Mouse (Mus musculus) bone marrow, adult 2 months (tissue): Measurements from ENCODE around the gene E330009J07Rik. TPM values are rescaled to one million over a fixed set of nuclear protein-coding genes. Genes with fewer than 3 reads are reported as not detected.
A peak's percentile ranks its signal among the peaks of the same experiment; 100 is the strongest.

Experiments
- H3K27ac ChIP-seq: fragments of 200-500 bp; 2 replicates; pipeline ENCODE4 v1.5.1; 2012; ENCODE audit warnings: low read depth, mild to moderate bottlenecking, control low read depth, inconsistent platforms, low read length; ENCODE audit not compliant: control insufficient read depth, poor library complexity, insufficient read depth
- H3K4me1 ChIP-seq: fragments of 200-500 bp; 2 replicates; pipeline ENCODE4 v1.6.1; 2011; ENCODE audit warnings: low read length; ENCODE audit not compliant: control insufficient read depth, insufficient read depth
- H3K4me3 ChIP-seq: fragments of 200-500 bp; replicated peaks from 2 replicates; pipeline ENCODE3; 2011; ENCODE audit warnings: mild to moderate bottlenecking, low read depth, low read length, control low read depth; ENCODE audit not compliant: control insufficient read depth
- CTCF ChIP-seq: fragments of 200-500 bp; IDR thresholded peaks from 2 replicates; pipeline ENCODE4 v1.5.1; 2011; ENCODE audit warnings: low read length, control low read depth; ENCODE audit not compliant: control insufficient read depth, insufficient read depth
- POLR2A ChIP-seq: fragments of 200-500 bp; IDR thresholded peaks from 2 replicates; pipeline ENCODE4 v1.6.1; 2011; ENCODE audit warnings: low read depth, mild to moderate bottlenecking, control low read depth, low read length, borderline replicate concordance; ENCODE audit not compliant: control insufficient read depth
- WGBS: fragments of 180-500 bp; shearing (Covaris S2); methylation state at CpG from one replicate; pipeline ENCODE4 v1.1.7; 2018; 5-methylcytosine and 5-hydroxymethylcytosine counted together
- polyA plus RNA-seq: library from polyadenylated mRNA; stranded (reverse); fragments of >200 nt; gene quantifications from 2 replicates; pipeline ENCODE4 v1.2.4, GENCODE M21; 2011; ENCODE audit warnings: low replicate concordance; ENCODE audit not compliant: missing spikeins, insufficient read depth, insufficient read length

The E330009J07Rik gene
- 1.5 and 3.8 TPM in 2 replicates for polyA plus RNA-seq

GRCm38 (mm10) chr6:40436047-40436483 lies at the start of gene E330009J07Rik:
Gene E330009J07Rik, minus strand, starts transcription at chr6:40436135.
- peak within 1 kb of the TSS; percentile 70 for H3K4me3 ChIP-seq
- WGBS: under 1% methylated on average over 38 of the region's 38 CpGs
- TF ChIP-seq POLR2A: peak; percentile 51; the same call in 1 of the 2 replicates
- TF ChIP-seq CTCF: no peak
- peak within 1 kb of the TSS; percentile 54 for H3K27ac ChIP-seq
- peaks cover 7% of the 10 kb centered on the region; the same call in 1 of the 2 replicates for H3K4me1 ChIP-seq

GRCm38 (mm10) chr6:40482318-40482717 lies 46.4 kb upstream of the E330009J07Rik start:
- no peaks in the 10 kb centered on the region for H3K4me1 ChIP-seq
- no peak overlapping the region for H3K27ac ChIP-seq
- H3K4me3 ChIP-seq: no peak overlapping the region
- 90% methylated on average over 5 of the region's 5 CpGs for WGBS
- TF ChIP-seq CTCF (no peak), POLR2A (no peak)

GRCm38 (mm10) chr6:40479705-40480104 lies 43.8 kb upstream of the E330009J07Rik start:
- TF ChIP-seq POLR2A (no peak), CTCF (no peak)
- 68% methylated on average over 1 of the region's 1 CpGs for WGBS
- H3K27ac ChIP-seq: no peak overlapping the region
- H3K4me3 ChIP-seq: no peak overlapping the region
- no peaks in the 10 kb centered on the region for H3K4me1 ChIP-seq

GRCm38 (mm10) chr6:40476132-40476531 lies 40.2 kb upstream of the E330009J07Rik start:
- WGBS: 61% methylated on average over 4 of the region's 4 CpGs
- H3K4me3 ChIP-seq: no peak overlapping the region
- TF ChIP-seq CTCF: no peak
- no peak for TF ChIP-seq POLR2A
- no peaks in the 10 kb centered on the region; the same call in 1 of the 2 replicates for H3K4me1 ChIP-seq
- no peak overlapping the region for H3K27ac ChIP-seq

DNA sequence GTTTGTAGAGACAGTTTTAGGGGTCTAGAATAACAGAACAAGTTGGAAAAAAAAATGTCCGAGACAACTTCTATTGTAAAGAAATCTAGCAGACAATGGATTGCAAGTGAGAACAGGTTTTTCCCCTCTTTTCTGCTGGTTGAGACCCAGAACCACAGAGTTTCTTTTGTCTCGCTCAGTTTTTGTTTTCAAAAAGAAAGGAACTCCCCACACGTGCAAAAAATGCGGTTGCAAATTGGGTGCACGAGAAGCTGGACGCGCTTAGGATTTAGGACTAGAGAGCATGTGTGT lies 35.7 kb upstream of the E330009J07Rik start:
- Histone ChIP-seq H3K4me1 (no peaks in the 10 kb centered on the region; the same call in 1 of the 2 replicates), H3K4me3 (peak overlapping the region; percentile 93), H3K27ac (peak overlapping the region; percentile 98)
- TF ChIP-seq CTCF (no peak), POLR2A (no peak)
- WGBS: under 1% methylated on average over 7 of the region's 7 CpGs

DNA sequence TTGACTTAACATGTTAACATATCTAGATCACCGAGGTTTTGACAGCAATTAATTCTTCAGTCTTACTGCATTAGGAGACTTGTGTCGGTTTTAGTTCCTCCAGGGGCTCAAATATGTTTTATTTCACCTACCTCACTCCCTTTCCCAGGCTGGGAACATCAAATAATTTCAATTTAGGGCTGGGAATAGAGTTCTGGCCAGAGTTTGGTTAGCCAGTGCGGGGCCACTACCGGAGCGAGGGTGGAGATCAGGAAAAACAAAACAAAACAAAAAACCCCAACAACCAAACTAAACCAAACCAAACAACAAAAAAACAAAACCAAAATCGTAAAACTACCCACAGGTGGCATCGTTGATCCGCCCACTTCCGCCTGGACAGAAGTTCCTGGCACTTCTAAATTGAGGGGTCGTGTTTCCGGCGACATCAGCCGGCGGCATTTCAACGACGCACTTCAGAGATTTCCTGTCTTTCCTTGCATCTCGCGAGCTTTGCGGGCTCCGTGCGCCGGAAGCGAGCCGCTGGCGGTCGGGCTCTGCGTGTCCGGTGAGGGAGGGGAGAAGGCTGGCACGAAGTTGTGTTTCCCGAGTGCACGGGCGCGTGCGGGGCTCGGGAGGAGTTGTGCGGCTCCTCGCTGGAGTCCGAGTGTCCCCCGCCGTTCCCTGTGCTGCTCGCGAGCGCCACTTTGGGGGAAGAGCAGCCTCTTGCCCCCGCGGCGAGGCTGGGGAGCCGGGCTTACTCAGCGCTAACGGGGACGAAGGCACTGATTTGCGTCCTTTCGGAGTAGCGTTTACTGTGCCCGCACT lies 35.2 kb upstream of the E330009J07Rik start, which contains the start of gene Ssbp1:
Ssbp1 (plus strand) TSS at position 437 of the 804 bp plus-strand sequence.
- TF ChIP-seq POLR2A (peak; percentile 92; the same call in 1 of the 2 replicates), CTCF (peak; percentile 22; the same call in 1 of the 2 replicates)
- Histone ChIP-seq H3K4me1 (no peaks in the 10 kb centered on the region; the same call in 1 of the 2 replicates), H3K4me3 (peak within 1 kb of the TSS; percentile 93), H3K27ac (peak within 1 kb of the TSS; percentile 98)
- under 1% methylated on average over 54 of the region's 54 CpGs for WGBS

DNA sequence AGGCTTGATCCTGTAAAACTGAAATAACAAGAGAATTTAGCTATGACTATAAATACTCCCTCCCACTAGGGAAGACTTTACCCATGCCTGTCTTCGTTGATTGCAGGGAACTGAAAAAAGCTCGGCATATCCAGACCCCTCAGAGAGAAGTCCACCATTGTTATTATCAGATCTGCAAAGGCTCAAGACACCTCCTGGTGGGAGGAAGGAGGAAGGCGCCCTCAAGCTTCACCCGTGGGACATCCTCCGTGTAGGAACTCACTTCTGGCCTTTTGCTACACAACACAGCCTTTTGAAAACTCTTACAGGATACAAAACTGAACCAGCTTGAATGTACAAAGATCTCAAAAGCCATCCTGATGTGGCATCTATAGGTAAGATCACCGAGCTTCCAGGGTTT lies 29.8 kb upstream of the E330009J07Rik start:
- no peak overlapping the region for H3K27ac ChIP-seq
- TF ChIP-seq POLR2A: no peak
- peak; percentile 42 for TF ChIP-seq CTCF
- no peak overlapping the region for H3K4me3 ChIP-seq
- no peaks in the 10 kb centered on the region for H3K4me1 ChIP-seq
- 43% methylated on average over 6 of the region's 6 CpGs for WGBS

DNA sequence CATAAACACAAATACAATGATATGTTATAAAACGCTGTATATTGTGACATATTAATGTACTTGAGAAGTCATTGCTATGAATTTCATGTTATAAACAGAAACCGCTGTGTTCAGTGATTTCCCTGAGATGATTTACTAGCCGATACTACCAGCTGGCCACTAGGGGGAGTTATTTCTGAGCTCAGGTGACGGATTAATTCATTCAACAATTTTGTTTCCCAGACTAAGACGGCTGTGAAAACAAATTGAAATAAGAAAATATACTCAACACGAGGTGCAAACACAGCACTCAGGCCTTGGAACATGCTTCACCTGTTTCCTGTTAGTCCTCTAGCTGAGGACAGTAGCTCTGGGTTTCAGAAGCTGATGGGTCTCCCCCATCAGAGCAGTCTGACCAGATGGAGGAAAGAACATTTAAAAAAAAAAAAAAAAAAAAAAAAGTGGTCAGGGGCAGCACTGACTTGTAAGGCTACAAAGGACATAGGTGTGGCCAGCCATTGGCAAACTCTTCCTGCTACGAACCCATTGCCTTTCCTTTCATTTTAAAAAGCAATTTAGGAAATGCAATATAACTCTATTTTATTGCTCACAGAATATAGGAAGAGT lies 18.6 kb upstream of the E330009J07Rik start:
- Histone ChIP-seq H3K4me3 (no peak overlapping the region), H3K4me1 (no peaks in the 10 kb centered on the region), H3K27ac (no peak overlapping the region)
- TF ChIP-seq POLR2A (no peak), CTCF (no peak)
- WGBS: 15% methylated on average over 7 of the region's 7 CpGs
